Mouse (Mus musculus) heart, adult 11 months (tissue): ENCODE measurements around the gene Lztr1.
"Not testable (repeated sequence)": the region's sequence is repeated elsewhere in the genome, so short reads cannot be mapped to it uniquely, and the experiment has no call there.

Experiments used
- DNase-seq: peaks from one replicate; pipeline ENCODE4 v3.0.0; 2022

The Lztr1 gene

DNA sequence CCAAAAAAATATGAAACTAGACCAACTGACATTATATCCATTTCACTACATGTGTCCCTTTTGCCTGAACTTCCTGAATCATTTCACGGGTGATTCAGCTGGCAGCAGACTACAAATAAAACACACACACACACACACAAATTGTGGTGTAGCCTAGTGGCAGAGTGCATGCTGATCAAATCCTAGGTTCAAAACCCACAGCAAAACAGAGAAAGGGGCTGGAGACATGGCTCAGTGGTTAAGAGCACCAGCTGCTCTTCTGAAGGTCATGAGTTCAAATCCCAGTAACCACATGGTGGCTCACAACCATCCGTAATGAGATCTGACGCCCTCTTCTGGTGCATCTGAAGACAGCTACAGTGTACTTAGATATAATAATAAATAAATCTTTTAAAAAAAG is 457 bp upstream of the Lztr1 start:
- not testable (repeated sequence) for DNase-seq

DNA sequence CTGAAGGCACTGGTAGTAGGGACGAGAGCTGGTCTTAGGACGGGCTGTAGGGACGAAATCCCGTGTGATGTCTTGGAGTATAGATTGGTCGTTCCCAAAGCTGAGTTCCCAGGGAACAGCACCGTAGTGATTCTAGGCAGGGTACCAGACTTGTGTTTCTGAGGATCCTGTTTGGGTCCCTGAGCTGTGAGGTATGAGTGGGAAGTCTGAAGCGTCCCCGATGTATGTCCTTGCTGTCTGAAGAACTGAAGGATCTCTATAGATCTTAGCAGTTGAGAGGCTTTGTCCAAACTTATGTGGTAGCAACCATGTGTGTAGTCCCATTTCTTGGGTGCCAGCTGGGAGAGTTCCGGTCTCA is 731 bp downstream of the Lztr1 start:
- DNase-seq, result no peak

DNA sequence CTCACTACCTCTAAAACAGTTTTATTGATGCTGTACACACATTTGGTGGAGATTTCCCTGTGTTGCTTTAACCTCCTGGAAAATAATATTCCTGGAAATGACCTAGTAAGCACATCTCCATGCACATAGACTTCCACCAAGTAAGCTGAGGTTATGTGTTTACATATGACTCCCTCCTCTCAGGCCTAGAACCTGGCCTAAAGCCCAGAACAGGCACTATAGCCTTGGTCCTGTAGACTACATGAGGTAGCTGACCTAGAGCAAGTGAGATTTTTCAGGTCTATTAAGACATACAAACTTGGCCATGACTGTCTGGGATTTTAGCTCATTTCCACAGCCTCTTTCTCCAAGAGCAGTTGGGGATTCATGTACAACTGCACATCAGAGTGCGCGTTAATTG is 1.7 kb downstream of the Lztr1 start:
- DNase-seq, result no peak

DNA sequence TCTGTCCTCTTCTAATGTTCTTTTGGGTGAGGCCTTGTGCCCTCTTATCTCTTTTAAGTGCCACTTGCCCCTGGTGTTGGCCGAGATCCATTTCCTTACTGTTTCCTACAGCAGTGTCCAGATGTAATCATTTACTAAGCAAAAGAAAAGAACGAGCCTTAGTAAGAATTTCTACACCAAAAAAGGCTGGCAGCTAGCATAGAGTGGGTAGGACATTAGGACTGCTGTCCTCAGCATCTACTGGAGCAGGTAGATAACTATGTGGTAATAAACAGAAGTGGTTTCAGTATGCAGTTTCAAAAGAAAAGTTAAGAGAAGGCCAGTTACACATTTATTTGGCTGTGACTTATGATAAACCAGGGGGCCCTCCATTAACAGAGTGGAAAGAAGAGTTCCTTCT is 2.2 kb downstream of the Lztr1 start:
- no peak for DNase-seq

DNA sequence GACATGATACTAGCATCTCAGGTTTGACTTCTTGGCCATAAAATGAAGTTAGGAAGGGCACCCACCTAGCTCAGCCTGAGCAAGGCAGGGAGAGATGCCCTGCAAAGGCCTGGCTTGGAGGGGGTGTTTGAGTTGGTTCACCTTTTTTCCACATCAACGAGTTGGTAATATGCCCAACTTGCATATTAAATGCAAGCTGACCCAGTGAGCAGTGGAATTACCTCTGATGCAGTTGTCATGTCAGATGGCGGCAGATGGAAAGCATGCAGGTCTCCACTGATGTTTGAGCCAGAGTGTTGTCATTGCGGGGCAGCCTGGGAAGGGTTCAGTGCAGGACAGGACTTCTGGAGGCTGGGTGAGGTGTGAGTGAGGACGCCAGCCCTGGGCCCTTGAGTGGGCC is 2.9 kb downstream of the Lztr1 start:
- no peak for DNase-seq

DNA sequence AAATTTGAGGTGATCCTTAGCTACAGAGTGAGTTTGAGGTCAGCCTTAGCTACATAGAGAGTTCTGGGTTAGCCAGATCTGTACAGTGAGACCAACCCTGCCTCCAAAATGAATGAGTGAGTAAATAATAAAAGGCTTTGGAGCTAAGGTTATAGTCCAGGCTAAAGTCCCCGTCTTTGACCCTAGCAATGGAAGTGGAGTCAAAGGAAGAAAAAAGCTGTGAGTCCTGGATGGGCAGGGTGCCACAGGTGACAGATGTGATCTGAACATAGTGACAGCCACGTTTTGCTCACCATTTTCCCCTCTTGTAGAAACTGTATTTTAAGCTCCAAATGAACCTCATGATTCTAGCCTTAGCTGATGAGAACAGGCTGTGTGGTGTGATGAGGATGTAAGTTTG is 10.4 kb downstream of the Lztr1 start:
- DNase-seq, result no peak

DNA sequence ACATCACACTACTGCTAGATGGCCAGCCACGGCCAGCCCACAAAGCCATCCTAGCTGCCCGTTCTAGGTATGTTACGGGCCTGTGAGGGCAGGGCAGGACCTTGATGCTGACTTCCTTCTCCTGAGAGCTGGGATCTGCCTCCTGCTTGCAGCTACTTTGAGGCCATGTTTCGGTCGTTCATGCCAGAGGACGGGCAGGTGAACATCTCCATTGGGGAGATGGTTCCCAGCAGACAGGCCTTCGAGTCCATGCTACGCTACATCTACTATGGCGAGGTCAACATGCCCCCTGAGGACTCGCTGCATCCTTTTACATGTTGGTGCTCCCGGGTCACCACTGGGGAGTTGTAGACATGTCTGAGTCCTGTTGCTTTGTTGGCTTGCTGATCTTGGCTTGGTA is 15.7 kb downstream of the Lztr1 start:
- peak; percentile 84 for DNase-seq

DNA sequence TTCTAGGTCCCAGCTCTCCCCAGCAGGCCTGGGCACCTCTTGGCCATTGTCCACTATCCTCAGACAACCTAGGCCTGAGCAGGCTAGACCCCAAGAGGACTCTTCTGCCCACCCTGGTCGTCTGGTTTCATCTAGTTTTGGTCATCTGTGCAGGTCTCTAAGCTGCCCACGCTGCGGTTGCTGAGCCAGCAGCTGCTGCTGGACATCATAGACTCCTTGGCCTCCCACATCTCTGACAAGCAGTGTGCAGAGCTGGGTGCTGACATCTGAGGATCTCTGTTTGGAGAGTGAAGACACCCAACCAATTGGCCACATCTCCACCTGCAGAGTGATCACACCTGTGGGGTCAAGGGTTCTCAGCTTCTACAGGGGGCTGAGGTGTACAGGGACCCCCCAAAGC is 17.0 kb downstream of the Lztr1 start:
- DNase-seq, result peak; percentile 88

DNA sequence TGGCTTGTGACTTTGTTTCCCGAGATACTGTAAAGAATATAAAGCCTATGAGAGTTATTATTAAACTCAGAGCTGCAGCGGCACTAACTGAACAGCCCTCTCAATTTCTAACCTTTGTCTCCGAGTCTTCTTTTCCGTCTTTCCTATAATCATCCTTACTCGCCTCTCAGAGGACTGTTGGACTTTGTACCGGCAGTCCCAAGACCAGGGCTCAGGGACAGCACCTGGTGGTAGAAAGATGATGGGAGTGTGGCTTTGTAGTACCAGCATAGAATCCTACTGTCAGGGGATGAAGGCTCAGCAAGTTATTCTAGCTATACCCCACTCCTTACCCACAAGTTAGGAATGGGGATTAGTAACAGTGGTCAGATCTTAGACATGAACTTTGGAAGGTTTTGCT is 17.7 kb downstream of the Lztr1 start:
- no peak for DNase-seq

DNA sequence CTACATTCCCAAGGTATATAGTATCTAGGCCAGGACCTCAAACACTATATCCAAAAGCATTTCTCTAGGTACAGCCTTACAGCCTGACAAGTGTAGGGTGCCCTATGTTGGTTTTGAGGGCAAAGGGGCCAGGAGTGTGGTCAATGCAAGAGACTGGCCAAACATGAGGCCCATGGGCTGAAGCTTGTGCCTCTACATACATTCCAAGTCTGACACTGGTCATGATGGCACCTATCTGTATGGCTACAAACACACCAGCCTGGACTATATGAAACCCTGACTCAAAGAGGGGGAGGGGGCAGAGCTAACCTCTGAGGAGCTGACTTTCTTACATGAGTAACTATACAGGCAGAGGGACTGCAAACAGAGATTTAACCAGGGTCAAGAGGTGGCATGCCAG is 19.1 kb downstream of the Lztr1 start:
- peak; percentile 81 for DNase-seq

DNA sequence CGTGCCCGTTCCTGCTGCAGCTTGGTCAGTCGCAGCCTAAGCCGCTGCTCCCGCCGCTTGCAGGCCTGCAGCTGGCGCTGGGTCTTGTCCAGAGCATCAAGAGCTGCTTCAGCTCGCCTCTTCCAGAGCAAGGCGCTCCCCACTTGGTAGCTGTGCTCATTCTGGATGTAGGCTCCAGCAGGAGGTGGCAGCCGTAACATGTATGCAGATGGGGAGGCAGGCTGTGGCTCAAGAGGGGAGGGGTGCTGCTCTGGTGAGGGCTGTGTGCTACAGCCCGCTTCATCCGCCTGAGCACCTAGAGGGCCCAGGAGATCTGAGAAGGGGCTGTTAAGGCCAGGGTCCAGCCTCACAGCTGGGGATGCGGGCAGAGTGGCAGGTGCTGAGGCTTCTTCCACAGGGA is 19.8 kb downstream of the Lztr1 start:
- DNase-seq, result peak; percentile 90

DNA sequence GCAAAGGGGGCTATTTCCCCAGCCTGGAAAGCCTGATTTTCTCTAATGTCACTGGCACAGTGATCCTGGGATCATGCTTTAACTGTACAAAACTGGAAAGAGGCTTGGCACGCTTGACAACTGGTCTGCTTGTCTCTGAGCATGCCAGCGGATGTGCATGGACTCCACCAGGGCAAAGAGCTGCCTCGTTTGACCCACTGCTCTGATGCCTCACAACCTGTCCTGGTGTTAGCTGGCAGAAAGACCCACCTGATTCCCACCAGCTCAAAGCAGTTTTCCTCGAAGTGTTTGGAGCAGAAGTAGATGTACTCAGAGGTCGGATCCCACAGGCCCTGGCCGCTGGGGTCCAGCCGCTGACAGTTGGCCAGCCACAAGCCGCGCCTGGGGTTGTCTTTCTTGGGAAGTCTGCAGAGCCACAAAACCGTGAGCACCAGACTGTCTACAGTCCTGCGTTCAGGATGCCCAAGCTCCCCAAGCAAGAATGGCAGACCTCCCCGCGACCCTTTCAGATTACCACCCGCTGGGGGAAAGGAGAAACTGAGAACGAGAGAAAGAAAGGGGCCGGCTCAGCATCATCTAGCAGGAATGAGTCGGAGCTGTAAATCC is 21.6 kb downstream of the Lztr1 start:
- peak; percentile 94 for DNase-seq

DNA sequence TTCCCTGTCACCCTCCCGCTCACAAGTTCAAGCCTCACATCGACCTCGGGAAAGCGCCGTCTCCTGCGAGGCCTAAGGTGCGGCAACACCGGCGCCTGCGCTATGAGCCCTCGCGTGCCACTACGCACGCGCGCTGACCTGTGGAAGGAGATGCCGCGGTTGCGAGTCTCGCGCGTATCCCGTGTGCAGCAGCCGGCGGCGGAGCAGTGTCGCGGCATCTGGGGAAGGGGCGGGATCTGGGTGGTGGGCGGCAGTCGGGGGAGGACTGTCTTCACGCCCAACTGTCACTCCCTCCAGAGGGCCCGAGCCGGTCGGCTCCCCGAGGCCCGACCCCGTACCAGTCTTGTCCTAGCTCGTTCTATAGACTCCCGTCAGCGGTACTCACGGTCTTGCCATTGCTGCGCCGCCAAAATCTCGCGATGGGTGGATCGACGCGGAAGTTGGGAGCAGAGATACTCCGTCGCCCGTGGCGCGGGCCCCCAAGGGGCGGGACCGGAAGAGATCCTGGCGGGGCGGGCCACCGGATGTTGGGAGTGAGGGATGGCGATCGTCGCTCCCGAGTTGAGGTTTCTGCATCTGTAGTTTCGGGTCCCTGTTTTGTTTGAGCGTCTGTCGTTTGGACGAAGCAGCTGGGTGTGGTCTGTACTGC is 22.3 kb downstream of the Lztr1 start, which contains the start of gene Thap7:
Gene Thap7 (minus strand): TSS at position 497 of the 649 bp plus-strand sequence.
- DNase-seq, result peak; percentile 100

DNA sequence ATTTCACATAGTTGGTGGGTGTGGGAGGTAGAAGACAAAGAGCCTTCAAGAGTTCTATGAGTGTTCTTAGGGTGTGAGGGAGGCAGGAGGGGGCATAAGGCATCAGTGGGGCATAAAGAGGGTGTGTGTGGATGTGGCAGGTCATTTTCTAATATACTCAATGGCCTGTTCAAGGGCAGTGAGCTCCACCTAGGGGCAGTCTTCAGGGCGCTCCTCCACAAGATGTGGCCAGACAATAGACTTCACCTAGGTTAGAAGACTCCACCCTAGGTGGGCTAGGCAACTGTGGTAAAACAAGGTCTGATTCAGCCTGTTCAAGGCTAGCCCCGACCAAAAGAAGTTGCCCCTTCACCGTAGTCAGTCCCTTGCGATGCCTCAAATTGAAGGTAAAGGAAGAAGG is 23.8 kb downstream of the Lztr1 start:
- DNase-seq, result peak; percentile 83

DNA sequence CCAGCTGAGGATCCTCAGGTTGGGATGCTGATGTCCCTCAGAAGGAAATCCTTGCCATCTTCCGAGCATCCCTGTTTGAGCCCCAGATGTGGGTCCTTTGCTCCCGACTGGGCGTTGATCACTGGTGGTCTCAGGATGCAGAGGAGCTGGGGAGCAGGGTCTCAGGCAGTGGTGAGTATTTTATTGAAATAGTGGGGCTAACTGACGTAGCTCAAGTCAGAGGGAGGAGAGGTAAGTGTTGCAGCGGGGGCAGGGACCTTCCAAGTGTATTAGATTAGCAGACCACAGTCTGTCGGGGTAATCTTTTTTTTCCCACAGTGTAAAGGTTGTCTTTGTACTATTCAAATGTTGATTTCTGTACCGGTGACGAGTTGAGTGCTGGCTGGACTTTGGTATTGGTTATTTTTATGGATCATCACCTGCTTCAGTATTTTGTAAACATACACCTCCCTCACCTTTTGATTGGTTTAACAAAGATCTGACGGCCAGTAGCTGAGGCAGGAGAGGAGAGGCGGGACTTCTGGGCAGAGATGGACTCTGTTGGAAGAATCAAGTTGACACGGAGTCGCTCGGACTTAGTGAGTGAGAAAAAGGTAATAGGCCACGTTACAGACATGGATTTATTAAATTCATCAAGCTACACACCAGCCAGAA is 24.3 kb downstream of the Lztr1 start:
- DNase-seq, result peak; percentile 86

DNA sequence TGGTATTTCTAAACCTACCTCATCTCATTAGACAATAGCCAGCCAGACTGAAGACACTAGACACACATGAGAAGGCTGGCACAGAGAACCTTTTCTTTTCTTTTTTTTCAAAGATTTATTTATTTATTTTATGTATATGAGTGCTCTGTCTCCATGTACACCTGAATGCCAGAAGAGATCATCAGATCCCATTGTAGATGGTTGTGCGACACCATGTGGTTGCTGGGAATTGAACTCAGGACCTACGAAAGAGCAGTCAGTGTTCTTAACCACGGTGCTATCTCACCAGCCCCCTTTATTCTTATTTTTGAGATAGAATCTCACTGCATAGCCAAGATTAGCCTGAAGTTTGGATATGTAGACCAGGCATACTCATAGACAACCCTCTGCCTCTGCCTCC is 28.1 kb downstream of the Lztr1 start:
- DNase-seq, result no peak

DNA sequence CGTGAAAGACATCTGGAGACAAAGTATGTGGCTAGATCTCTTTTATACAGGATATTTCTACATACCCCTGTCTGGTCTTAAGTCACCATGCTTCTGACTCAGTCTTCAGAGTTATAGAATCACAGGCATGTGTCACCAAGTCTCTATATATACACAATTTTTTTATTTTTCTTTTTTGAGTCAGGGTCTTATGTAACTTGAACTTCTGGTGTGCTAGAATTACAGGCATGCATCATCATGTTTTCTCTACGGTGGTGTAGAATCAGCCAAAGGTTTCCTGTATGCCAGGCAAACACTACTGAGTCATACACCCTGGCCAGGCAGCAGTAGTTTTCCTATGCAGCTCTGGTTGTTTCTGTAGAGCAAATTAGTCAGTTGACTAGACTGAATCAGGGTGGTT is 34.1 kb downstream of the Lztr1 start:
- no peak for DNase-seq

DNA sequence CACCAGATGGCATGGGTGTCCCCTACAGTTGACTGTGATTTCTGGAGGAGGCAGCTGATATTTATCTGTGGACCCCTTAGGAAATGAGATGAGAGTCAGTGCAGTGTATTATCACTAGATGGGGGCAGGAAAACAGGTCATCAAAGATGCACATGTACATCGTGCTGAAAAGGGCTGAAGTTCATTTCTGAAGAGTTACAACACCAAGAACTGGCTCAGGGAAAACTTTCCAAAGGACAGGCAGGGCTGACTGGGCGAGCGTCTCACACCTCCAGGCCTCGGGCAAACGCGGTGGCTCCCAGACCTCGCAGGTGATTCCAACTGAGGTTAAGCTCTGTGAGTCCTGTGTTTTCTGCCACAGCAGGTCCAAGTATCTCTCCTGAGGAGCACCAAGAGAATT is 44.3 kb downstream of the Lztr1 start:
- DNase-seq, result no peak

DNA sequence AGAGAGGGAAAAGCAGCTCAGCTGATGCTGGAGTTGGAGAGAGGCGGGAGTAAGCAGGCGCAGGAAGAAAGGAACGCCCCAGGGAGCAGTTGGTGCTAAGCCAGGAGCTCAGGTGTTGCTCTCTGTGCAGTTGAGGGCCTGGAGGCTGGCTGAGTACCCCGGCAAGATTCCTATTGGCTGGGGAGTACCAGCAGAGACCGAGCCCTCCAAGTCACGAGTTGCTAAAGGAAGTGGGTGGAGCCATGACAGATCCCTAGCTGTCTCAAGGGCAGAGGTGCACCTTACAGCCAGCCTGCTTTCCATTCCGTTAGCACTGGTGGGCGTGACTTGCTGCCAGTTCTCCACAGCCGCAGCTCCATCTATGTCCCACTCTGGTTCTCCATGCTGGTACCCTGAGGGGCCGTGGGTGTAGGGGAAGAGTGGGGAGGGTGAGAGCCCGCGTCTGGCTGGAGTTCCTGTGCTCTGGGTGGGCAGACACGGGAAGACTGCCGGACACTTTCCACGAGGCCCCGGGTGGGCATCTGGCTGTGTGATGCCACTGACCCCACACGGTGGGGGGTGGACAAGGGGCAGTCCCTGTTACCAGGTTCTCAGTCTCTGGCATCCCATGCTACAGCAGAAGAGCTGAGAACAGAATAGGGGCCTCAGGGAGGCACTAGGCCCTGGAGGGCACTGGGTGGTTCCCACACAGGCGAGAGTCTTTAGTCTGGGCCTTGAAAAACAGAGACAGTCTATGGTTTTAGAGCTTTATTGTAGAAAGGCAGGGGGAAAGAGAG is 45.6 kb downstream of the Lztr1 start:
- peak; percentile 97 for DNase-seq

DNA sequence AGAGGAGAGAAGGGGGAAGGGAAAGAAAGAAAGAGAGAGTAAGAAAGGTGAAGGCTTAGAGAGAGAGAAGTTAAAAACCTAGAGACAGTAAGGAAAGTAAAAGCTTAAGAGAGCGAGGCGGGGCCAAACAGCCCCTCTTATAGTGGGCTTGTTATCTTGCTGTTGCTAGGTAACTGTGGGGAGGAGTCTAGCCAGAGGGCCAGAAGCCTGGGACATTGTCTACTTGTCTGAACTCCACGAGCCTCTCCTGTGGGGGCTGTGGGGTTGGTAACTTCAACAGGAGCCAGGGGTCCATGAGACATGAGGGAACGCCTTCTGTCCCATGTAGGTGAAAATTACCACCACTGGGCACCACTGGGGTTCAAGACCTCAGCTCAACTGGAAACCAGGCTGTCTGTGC is 46.2 kb downstream of the Lztr1 start:
- peak; percentile 88 for DNase-seq

DNA sequence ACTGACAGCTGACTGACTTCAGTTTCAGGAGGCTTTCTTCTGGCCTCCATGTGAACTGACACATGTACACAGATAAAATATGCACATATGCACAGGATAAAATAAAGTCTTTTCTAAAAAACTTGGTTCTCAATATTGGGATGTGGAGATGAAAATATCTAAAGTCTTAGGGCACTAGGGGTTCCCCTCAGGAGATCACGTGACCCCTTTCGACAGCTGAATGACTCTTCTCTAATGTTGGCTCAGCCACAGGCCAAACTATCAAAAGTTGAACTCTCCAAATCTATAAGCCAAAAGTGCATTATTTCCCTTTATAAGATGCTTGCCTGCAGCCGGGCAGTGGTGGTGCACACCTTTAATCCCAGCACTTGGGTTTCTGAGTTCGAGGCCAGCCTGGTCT is 47.7 kb downstream of the Lztr1 start:
- no peak for DNase-seq

DNA sequence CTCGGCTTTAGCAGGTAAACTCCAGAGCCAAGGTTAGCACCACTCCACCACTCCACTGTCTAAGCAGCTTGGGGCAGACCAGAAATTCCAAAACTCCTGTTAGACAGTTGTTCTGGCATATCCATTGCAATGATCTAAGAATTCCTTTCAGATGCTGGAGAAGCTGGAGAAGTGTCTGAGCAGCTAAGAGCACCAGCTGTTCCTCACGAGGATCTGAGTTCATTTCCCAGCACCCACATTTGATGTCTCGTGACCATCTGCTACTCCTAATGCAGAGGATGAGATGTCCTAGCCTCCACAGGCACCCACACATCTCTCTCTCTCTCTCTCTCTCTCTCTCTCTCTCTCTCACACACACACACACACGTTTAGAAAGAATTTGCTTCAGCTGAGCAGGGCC is 48.4 kb downstream of the Lztr1 start:
- no peak for DNase-seq

DNA sequence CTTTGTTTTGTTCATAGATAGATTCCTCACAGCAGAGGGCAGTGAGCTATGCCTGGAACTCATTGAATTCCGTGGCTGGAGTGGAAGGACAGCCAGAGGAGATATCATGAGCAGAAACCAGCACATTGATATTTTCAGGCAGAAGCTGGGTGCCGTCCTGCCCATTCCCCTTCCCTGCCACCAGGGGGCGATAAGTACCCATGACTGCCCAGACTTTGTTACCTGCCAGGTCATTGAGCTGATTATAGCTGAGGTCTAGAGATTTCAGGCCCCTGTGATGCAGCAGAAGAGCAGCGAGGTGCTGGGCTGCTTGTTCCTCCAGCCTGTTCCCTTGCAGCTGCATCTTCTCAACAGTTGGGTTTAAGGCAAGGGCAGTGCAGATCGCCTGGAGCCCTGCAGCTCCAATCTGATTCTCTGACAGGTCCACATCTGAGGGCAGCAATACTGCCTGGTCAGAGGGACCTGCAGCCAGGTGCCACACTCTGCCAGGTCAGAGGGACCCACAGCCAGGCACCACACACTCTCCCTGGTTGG is 49.5 kb downstream of the Lztr1 start:
- DNase-seq, result peak; percentile 92

DNA sequence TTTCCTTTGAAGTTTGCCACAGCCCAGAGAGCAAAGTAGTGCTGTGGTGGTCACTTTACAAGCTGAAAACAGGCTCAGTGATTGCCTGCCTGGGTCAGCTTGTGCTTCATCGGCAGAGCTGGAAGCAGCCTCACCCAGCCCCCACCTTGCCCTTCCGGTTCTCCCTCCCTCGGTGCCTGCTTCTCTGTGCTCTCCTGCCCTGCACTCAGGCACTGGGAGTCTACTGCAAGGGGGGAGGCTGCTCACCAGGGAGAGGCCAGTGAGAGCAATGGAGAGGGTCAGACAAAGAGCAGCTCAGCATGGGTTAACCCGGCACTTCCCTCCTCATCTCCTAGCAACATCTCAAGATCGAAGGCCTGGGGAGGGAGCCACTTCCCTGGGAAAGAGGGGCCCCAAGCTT is 50.3 kb downstream of the Lztr1 start:
- DNase-seq, result no peak
